Mouse (Mus musculus) heart, postnatal 25 days (tissue): ENCODE measurements around the gene Dapp1. TPM values are rescaled to one million over a fixed set of nuclear protein-coding genes. Genes with fewer than 3 reads are reported as not detected.
"Not testable (repeated sequence)": the region's sequence is repeated elsewhere in the genome, so short reads cannot be mapped to it uniquely, and the experiment has no call there.

ENCODE experiments used
- DNase-seq: peaks from one replicate; pipeline ENCODE4 v3.0.0; 2022; ENCODE audit warnings: low spot score
- intact Hi-C: fragments of 180-260 bp; cut with DNase I; formaldehyde crosslinking; loops from one replicate; pipeline ENCODE4 v1.15.1; 2025
- total RNA-seq, 2 experiments: library from RNA; stranded (reverse); gene quantifications; 2 replicates each; pipeline ENCODE4 v1.2.3; 2021

The Dapp1 gene
- total RNA-seq, 2 experiments from 2014 or later: 4.1 to 5.3 TPM

DNA sequence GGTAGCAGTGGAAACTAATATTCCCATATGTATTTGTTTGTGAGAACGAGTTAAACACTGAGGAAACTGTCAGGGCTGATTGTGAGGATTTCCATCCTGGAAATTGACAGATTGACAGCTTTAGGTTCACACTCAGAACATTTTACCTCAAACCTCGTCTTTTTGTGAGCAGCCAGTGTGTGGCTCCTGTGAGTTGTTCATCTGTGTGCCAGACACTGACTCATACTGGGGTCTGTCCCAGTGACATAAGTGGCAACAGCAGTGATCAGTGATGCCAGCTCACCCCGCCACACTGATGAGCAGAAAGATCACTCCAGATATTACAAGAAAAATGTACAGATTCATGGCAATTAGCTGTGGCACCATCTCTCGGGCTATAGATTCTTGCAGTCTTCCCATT is 21.9 kb downstream of the Dapp1 start:
- no peak for DNase-seq
- intact Hi-C loops: no loop called here

- no peak for DNase-seq
- intact Hi-C loops: no loop called here
These were observed 23.0 kb downstream of the Dapp1 start for GRCm38 (mm10) chr3:137958352-137958751.

DNA sequence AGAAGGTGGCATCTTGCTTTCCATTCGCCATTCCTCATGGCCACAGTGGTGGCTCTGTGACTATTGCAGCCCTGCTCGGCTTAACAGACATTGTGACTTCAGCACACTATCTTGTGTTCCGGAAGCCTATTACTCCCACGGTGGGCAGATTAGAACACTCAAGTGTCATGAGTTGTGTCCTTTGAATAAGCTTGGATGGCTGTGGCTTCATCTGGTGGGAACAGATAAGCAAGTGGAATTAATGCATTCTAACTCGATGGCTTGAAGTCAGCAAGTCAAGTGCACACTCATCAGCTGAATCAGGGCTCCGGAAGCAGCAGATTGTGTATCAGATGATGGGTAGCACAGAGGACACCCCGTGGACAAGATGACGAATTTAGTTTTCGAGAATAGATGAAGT is 23.5 kb downstream of the Dapp1 start:
- DNase-seq: no peak
- intact Hi-C loops: no loop called here

GRCm38 (mm10) chr3:137955560-137956081 is 25.7 kb downstream of the Dapp1 start:
- DNase-seq: no peak
- intact Hi-C loops: no loop called here

- no peak for DNase-seq
- intact Hi-C loops: no loop called here
These were observed 27.0 kb downstream of the Dapp1 start for GRCm38 (mm10) chr3:137954256-137954916.

DNA sequence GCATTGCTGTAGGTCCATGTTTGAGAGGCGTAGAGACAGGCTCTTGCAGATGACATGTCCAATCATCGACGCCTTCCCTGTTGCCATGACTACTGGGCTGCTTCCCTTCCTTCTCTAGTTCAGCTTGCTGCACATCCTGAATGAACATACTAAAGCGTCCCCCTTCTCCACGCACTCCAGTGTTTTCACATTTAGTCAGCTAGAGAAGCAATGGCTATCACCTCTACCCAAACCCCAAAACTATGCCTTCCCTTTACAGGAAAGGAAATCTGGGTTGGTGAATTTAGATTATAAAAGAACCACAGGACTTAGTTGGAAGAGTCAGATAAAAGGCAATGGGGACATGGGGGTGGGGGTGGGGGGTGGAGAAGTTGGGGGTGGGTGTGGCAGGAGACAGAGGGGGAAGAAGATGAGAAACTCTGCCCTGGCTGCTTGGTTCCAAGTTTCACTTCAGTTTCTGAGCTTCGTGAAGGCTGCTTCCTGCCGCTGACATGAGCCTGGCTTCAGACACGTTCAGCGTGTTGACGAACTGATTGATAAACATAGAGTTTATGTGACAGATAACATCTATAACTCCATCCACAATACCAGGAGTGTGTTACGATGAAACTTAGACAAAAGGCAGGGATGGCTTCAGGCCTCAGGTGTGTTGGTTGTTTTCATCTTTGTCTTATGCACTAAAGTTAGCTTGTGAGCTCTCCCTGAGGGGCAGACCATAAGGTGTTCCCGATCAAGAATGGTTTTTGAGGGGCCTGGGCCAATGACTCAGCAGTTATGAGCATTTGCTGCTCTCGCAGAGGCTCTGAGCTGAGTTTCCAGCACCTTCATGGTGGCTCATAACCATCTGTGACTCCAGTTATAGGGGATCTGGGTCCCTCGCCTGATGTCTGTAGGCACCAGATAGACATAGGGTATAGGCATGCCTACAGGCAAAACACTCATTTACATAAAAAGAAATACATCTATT is 28.1 kb downstream of the Dapp1 start:
- DNase-seq: no peak
- intact Hi-C loops: no loop called here

DNA sequence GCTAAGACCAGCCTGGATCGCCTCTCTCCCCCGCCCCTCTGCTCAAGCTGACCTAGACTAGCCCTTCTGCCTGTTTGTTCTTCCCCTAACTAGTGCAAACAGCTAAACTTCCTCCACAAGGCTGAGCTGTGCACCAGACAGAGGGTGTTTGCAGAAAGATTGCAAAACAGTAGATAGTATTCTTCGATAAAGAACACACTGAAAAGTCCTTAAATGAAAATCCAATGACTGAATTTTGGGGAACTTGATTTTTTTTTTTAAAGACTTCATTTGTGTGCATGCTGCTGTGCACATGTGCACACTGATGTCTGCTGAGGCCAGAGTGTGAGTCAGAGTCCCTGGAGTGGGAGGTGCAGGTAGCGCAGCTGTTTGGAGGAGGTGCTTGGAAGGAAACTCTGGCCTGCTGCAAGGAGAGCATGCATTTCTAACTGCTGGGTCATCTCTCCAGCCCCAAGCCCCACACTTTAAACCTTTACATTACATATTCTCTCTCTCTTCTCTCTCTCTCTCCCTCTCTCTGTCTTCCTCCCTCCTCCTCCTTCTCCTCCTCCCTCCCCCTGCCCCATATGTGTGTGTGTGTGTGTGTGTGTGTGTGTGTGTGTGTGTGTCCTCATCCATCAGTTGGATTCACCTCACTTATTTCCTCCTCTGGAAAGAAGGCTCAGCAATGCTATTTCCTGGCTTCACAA is 29.0 kb downstream of the Dapp1 start:
- intact Hi-C loops: no loop called here
- peak; percentile 21 for DNase-seq

DNA sequence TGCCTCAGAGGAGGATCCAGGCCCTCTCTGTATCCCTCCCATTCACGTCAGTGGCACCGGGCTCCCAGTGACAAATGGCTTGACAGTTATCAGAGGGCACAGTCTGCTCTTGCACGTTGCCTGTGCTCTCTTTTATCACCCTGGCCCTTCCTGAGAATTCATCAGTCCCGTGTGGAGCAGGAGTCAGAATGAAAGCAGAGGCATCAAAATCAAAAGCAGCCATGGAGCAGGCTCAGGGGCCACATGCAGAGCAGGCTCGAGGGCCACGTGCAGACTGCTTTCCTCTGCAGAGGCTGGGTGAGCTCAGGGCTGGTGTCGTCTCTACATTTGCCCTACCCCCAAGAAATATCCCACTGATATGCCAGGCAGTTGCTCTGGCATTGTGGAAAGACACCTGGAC is 29.5 kb downstream of the Dapp1 start:
- intact Hi-C loops: no loop called here
- no peak for DNase-seq

- intact Hi-C loops, DNase-seq: not testable (repeated sequence)
These were observed 30.0 kb downstream of the Dapp1 start for GRCm38 (mm10) chr3:137951302-137951701.

DNA sequence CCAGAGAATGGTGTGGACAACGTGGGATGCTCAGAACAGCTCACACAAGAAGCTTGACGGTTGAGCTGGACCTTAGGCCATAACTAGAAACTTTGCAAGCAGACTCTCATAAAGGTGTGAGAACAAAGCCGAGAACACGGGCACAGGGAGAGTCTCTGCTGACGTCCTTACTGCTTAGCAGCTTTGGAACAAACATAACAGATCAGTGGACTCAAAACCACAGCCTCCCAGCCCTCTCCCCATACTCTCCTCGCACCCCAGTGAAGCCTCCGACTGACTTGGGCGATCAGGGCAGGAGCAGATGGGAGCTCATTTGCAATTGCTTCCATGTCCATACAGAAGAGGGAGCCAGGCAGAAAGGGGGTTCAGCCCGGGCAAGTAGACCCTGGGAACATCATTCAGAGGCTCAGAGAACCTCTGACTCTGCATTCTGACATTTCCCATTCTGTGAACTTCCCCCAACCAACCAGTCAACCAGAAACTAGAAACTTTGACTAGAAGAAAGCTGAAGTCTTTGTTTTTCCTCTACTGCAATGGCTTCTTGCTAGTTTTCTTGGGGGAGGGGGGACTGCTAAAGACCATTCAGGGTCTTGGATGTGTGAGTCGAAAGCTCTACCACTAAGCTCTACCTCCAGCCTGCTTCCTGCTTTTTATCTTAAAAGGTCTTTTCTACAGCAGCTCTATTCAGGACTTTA is 31.0 kb downstream of the Dapp1 start:
- no peak for DNase-seq
- intact Hi-C loops: no loop called here

- intact Hi-C loops: no loop called here
- DNase-seq: no peak
These were observed 33.8 kb downstream of the Dapp1 start for GRCm38 (mm10) chr3:137947525-137947924.

GRCm38 (mm10) chr3:137946827-137947226 is 34.5 kb downstream of the Dapp1 start:
- no peak for DNase-seq
- intact Hi-C loops: no loop called here

DNA sequence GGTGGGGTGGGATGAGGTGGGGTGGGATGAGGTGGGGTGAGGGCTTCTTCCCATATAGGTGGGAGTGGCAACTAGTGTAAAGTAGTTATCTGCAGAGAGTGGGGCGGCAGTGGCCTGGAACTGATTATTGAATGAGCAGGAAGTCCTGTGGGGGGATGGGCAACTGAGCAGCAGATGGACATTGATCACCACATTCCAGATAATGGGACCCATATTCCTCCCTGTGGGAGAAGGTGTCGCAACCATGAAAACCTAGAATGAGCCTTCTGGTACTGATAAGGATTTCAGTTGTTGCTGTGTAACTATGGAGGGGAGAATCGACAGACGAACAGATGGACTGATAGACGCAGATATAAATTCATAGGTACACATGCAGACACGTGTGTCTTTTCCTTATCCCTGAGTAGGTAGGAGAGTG is 37.6 kb downstream of the Dapp1 start:
- DNase-seq: no peak
- intact Hi-C loops: no loop called here

GRCm38 (mm10) chr3:137942098-137942622 is 39.2 kb downstream of the Dapp1 start:
- DNase-seq: no peak

GRCm38 (mm10) chr3:137941555-137941954 is 39.8 kb downstream of the Dapp1 start:
- intact Hi-C loops: no loop called here
- no peak for DNase-seq

More at GRCm38 (mm10) chr3:137942098-137942622, 39.2 kb downstream of the Dapp1 start:
- intact Hi-C loops: no loop called here

DNA sequence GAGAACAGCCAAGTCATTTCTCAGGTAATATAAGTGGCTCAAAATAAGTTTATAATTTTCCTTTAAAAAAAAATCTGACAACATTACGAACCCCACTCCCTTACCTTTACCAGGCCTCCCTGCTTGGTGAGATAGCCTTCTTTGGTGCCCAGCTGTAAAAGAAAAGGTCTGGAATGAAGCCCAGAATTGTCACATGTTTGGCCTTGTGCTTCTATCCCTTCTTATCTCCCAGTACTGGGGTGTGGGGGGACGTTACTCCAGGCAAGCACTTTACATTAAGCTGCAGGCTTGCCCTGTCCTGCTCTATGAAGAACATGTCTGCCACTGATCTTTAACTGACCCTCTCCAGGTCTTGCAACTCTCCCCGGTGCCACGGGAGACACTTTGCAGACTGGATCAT is 40.6 kb downstream of the Dapp1 start:
- no peak for DNase-seq
- intact Hi-C loops: no loop called here

GRCm38 (mm10) chr3:137938608-137939007 is 42.7 kb downstream of the Dapp1 start:
- no peak for DNase-seq
- intact Hi-C loops: loop anchor here (5.0 kb wide), 1 partner anchor 54 kb away; no protein-coding TSS in a partner anchor

- intact Hi-C loops: loop anchor here (5.0 kb wide), 1 partner anchor 56 kb away; no protein-coding TSS in a partner anchor
- DNase-seq: no peak
These were observed 44.8 kb downstream of the Dapp1 start for GRCm38 (mm10) chr3:137936541-137936940.
